Mouse (Mus musculus): Measurements from ENCODE around the gene Zbtb20.
"Not testable (repeated sequence)": the region's sequence is repeated elsewhere in the genome, so short reads cannot be mapped to it uniquely, and the experiment has no call there.

The Zbtb20 gene

DNA sequence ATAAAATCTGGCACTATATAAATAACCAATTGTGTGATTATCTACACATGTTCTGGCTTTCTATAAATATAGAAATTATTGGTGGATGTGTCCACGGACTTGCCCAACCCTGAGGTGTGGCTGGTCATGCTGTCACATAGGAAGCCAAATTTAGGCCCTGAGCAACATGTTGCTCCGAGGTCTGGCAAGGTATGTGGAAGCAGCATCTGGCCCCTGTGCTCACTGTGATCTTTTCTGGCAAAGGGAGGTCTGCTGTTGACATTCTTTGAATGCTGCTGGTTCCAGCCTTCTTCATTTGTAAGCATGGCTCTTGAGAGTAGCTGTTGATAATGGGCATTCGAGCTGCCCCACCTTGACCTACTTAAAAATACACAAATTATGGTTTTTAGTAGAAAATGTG, 35.0 kb downstream of the Zbtb20 start:
- DNase-seq (ENCODE audit: low read depth, low spot score): peak; percentile 6

DNA sequence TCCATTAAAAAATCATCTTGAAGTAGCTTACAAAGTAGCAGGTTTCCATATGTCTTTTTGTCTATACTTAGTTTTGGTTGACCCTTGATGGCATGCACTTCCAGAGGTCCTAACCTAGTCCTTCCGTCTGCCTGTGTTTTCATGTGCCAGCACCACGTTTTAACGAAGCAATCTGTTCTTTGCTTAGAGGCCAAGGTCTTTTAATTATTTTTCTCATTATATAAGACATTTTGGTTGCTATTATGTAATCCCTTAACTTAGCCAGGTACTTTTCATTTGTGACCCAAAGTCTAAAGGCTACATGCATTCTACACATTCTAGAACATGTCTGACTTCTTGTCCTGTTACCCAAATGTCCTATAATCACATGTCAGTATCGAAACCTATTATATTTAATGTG, 35.6 kb downstream of the Zbtb20 start:
- no peak for DNase-seq (ENCODE audit: low read depth, low spot score)

GRCm38 (mm10) chr16:42911815-42912214, 36.1 kb downstream of the Zbtb20 start:
- DNase-seq (ENCODE audit: low read depth, low spot score): no peak

DNA sequence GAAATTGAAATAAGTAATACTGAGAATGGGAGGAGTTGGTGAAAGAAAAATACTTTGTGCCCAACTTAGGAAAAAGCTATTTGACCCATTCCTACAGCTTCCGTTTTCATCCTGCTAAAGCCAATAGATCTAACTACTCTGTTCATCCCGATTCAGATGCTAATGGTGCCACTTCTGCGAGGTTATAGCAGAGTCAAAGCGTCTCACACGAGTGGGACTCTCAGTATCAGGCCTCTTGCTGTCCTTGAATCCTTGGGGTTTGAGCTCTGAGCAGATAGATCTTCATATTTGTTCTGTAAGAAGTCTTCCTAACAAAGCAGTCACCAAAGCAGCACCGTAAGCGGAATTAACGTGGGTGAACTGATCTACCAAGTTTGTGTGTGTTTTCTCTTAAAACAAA, 37.6 kb downstream of the Zbtb20 start:
- no peak for DNase-seq (ENCODE audit: low read depth, low spot score)

DNA sequence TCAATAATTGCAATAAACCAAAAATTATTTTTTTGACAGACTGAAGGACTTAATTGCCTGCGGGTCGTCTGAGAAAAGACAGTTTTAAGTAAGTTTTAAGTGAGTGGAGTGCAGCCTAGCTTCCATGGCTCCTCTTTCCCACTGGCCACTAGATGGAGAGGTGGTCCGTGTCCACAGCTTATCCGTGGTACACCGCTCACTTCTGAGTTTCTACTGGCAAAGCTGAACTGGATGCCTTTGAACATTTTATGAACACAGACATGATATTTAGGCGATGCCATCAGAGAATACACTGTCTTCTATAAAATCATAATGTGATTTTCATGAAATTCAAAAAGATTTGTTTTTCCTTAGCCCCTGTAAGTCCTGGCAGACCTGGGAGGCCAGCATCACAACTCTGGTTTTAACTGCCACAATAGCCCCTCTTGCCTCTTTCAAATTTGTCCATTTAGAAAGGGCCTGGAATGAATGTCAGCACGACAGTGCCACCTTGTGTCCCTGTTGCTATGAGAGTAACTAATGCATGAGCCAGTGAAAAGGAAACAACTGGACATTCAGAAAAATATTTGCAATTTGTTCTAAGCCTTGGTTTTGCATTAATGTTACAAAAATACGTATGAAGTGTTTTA, 38.9 kb downstream of the Zbtb20 start:
- DNase-seq (ENCODE audit: low read depth, low spot score): peak; percentile 52

- DNase-seq (ENCODE audit: low read depth, low spot score): no peak
These were observed 44.5 kb downstream of the Zbtb20 start for GRCm38 (mm10) chr16:42919992-42920760.

DNA sequence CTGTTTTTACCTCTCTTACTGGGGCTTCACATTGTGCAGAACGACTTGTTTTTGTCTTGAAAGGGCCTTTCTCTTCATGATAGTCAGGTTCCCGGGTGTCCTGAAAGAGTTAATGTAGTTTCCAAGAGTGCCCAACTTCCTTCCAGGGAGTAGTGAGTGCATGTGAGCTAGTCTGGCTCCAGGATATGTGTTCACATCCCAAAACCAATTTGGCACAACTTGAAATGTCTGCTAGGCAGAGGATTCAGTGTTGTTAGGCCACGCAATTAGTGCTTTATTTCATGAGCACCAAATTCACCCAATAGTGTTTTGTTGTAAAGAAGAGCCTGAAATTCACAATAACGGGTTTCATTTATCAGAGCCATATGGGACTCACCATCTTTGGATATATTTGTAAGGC, 45.8 kb downstream of the Zbtb20 start:
- DNase-seq (ENCODE audit: low read depth, low spot score): no peak

GRCm38 (mm10) chr16:42938211-42938610, 62.5 kb downstream of the Zbtb20 start:
- DNase-seq (ENCODE audit: low read depth, low spot score): no peak

DNA sequence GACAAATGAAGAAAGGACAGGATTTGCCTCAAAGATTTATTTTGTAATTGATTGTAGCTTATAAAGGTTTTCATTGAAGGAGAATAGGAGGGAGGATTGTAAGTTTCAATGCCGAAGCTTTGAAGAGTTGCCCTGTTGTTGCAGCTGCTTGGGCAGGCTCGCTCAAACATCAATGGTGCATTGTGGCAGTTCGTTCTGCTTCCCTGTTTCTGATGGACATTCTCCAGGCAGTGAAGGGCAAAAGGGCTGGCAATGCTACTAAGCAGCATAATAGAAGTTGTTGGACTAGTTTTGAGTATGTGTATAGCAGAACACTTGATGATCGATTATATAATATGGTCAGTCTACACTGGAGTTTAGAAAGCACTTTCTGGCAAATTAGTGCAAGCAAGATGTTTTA, 71.3 kb downstream of the Zbtb20 start:
- peak; percentile 43 for DNase-seq (ENCODE audit: low read depth, low spot score)

DNA sequence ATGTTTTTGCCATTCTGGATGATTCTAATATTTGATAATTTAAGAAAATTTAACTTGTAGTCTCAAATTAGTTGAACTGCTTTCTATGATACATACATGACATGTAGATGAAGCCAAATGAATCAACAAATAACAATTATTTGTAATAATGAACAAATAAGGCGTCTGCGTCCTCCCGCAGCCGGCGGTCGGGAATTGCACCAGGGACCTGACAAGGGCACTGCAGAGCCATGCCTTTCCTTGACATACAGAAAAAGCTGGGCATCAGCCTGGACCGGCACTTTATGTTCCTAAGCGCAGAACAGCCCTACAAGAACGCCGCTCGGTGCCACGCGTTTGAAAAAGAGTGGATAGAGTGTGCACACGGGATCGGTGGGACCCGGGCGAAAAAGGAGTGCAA, 79.7 kb downstream of the Zbtb20 start:
- not testable (repeated sequence) for DNase-seq (ENCODE audit: low read depth, low spot score)

DNA sequence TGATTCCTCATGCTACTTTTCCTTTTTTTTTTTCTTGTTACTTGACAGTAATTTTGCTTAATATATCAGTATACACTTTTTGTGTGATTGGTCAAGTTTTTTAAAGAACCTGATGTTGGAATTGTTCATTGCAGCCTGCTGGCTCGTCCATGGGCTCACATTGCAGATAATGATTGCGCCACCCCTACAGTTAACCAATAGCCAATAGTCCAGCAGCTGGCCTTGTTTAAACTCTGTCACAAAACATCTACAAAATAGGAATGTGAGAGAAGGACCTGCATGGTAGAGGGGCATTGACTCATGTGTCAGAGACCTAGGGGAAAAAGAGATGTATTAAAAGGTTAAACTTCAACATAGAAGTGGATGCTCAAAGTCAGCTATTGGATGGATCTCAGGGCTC, 97.2 kb downstream of the Zbtb20 start:
- no peak for DNase-seq (ENCODE audit: low read depth, low spot score)

GRCm38 (mm10) chr16:42998896-42999295, 123.2 kb downstream of the Zbtb20 start:
- no peak for DNase-seq (ENCODE audit: low read depth, low spot score)

DNA sequence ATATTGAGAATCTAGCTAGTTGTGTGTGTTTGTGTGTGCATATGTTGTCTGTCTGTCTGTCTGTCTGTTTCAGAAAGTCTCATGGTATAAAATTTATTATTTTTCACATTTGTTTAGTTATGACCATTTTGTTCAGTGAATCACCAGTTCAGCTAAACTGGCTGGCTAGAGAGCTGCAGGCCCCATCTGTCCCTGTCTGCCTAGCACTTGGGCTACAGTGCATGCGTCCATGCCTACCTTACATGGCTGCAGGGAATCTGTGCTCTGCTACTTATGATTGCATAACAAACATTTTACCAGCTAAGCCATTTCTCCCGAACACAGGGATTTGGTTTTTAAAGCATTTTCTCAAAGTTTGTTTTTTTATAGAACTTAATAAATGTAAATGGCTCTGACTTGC, 150.7 kb downstream of the Zbtb20 start:
- DNase-seq (ENCODE audit: low read depth, low spot score): no peak

DNA sequence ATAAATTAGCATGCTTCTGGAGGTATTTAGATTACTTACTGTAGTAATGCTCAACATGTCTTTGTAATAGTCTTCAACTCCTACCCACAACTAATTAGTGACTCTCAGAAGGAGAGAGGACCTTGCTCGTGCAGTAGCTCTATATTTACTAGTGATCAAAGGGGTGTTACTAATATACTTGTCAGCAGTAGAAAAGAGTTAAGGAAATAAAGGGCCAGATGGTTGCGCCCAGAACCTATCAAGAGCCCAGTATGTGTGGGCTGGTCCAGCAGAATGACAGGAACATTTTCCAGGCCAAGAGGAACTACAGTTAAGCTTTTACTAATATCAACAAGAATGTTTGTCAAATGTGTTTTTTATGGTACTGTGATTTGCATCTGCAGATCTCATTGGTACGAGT, 153.6 kb downstream of the Zbtb20 start:
- no peak for DNase-seq (ENCODE audit: low read depth, low spot score)

DNA sequence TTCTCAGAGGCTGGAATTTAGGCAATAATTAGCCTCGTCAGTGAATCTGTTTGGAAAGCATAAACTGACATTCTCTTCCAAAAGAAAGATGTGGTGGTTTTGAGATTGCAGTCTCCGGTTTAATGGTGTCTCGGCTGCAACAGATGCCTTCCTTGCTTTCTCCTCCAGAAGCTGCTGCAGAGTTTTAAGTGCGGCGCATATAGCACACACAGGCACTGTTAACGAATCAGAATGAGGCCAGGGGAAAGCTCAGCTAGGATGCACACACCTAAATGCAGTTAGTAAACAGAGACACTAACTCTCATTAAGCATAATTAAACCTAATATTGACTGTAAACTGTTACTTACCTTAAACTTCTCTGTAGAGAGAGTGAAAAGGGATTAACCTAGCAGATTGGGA, 160.0 kb downstream of the Zbtb20 start:
- no peak for DNase-seq (ENCODE audit: low read depth, low spot score)

GRCm38 (mm10) chr16:43036510-43036909, 160.8 kb downstream of the Zbtb20 start:
- DNase-seq (ENCODE audit: low read depth, low spot score): no peak

- no peak for DNase-seq (ENCODE audit: low read depth, low spot score)
These were observed 161.6 kb downstream of the Zbtb20 start for GRCm38 (mm10) chr16:43037320-43037719.

- DNase-seq (ENCODE audit: low read depth, low spot score): no peak
These were observed 169.9 kb downstream of the Zbtb20 start for GRCm38 (mm10) chr16:43045611-43046010.

GRCm38 (mm10) chr16:43046686-43047085, 171.0 kb downstream of the Zbtb20 start:
- no peak for DNase-seq (ENCODE audit: low read depth, low spot score)

- DNase-seq (ENCODE audit: low read depth, low spot score): no peak
These were observed 194.1 kb downstream of the Zbtb20 start for GRCm38 (mm10) chr16:43069666-43070295.

DNA sequence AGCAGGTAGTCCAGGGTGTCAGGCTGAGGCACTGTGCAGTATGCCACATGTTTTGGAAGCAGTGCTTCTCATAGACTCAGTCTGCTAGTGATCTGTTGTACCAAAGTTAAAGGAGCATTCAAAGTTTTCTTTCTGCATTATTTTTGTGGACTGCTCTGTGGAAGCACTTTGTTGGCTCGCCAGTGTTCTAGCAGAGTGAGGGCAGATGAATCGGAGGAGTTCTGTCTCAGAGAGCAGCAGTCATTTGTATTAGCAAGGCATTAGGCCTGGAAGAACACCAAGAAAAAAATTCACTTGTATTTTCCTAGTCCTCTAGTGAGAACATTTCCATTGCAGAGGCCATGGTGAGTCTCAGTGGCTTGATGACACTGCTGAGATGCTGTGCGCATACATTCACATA, 196.2 kb downstream of the Zbtb20 start:
- no peak for DNase-seq (ENCODE audit: low read depth, low spot score)

- DNase-seq (ENCODE audit: low read depth, low spot score): peak; percentile 12
These were observed 197.3 kb downstream of the Zbtb20 start for GRCm38 (mm10) chr16:43072818-43073594.
